Mouse (Mus musculus): ENCODE results near the gene Lzts3. TPM values are rescaled to one million over a fixed set of nuclear protein-coding genes. Genes with fewer than 3 reads are reported as not detected.

Lzts3 gene
- polyA plus RNA-seq, 1 experiment = 2.4 TPM

DNA sequence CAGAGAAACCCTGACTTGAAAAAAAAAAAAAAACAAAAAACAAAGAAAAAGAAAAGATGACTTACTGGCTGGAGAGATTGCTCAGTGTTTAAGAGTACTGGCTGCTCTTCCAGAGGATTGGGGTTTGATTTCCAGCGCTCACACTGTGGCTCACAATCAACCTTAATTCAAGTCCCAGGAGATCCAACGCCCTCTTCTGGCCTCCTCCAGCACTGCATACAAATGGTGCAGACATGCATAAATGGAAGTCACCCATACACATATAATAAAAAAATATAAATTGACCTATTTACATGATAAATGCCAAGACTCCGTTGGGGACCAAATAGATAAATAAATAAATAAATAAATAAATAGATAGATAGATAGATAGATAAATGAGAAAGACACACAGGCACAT lies 14.2 kb downstream of the Lzts3 start:
- H3K27ac ChIP-seq (ENCODE audit: insufficient read depth, low read length) = no peak overlapping the region
- H3K4me1 ChIP-seq (ENCODE audit: control insufficient read depth, insufficient read depth, low read length) = peaks cover 3% of the 10 kb centered on the region
- TF ChIP-seq EP300 (IDR thresholded peaks at IDR 0.05; ENCODE audit: insufficient read depth, low read depth, low read length) = no peak
- peak; percentile 43 for TF ChIP-seq CTCF (IDR thresholded peaks at IDR 0.05; ENCODE audit: low read depth, low read length)
- TF ChIP-seq POLR2A (IDR thresholded peaks at IDR 0.05; ENCODE audit: insufficient read depth, low read length) = no peak
- no peaks in the 10 kb centered on the region for H3K9me3 ChIP-seq (replicated peaks; ENCODE audit: control insufficient read depth, insufficient read depth, low read length, poor library complexity, severe bottlenecking)
- peak overlapping the region; percentile 87; the same call in 1 of the 2 replicates for H3K4me3 ChIP-seq (ENCODE audit: low read depth, low read length)
- H3K9ac ChIP-seq (ENCODE audit: low read depth, poor library complexity, severe bottlenecking) = peak overlapping the region; percentile 79
- H3K36me3 ChIP-seq (ENCODE audit: control insufficient read depth, insufficient read depth, low read length, poor library complexity, severe bottlenecking) = peaks cover 35% of the 10 kb centered on the region
- no peaks in the 10 kb centered on the region for H3K27me3 ChIP-seq (ENCODE audit: control insufficient read depth, insufficient read depth, low read length, poor library complexity, severe bottlenecking)

DNA sequence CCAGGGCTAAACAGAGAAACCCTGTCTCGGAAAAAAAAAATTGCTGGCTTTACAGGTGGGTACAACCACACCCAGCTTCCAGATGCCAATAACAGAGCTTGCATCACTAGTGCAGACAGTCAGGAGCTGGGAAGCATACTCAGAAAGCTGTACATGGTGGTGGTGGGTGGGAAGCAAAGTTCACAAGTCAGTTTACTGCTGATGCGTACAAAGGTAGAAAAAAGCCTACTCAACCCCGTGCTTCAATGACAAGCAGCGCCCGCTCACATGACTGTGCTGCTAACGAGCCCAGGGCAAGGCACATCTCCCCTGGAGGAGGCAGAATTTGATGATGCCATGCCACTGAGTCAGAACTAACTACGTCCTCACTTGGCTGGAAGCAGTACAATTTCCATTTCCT lies 23.6 kb downstream of the Lzts3 start:
- Histone ChIP-seq H3K27me3 (ENCODE audit: control insufficient read depth, insufficient read depth, low read length, poor library complexity, severe bottlenecking) (no peaks in the 10 kb centered on the region), H3K9ac (ENCODE audit: low read depth, poor library complexity, severe bottlenecking) (no peak overlapping the region), H3K4me3 (ENCODE audit: low read depth, low read length) (no peak overlapping the region), H3K9me3 (replicated peaks; ENCODE audit: control insufficient read depth, insufficient read depth, low read length, poor library complexity, severe bottlenecking) (no peaks in the 10 kb centered on the region), H3K27ac (ENCODE audit: insufficient read depth, low read length) (no peak overlapping the region), H3K4me1 (ENCODE audit: control insufficient read depth, insufficient read depth, low read length) (no peaks in the 10 kb centered on the region), H3K36me3 (ENCODE audit: control insufficient read depth, insufficient read depth, low read length, poor library complexity, severe bottlenecking) (peaks cover 51% of the 10 kb centered on the region)
- TF ChIP-seq CTCF (IDR thresholded peaks at IDR 0.05; ENCODE audit: low read depth, low read length) = no peak

DNA sequence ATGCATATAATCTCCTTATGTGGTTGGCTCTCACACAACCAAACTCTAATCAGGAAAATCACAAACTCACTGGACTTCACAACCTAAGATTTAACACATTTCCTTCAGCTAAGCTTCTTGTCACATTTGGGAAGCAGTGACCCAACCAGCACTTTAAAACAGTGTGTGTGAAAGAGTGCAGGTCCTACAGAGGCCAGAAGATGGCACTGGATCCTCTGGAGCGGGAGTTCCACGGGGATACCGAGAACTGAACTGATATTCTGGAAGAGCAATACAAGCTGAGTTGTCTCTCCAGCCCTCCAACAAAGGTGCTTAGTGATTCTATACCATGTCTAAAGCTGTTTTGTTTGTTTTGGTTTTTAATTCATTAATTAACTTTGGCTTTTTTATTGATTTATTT lies 29.5 kb downstream of the Lzts3 start:
- no peak for TF ChIP-seq EP300 (IDR thresholded peaks at IDR 0.05; ENCODE audit: insufficient read depth, low read depth, low read length)
- TF ChIP-seq CTCF (IDR thresholded peaks at IDR 0.05; ENCODE audit: low read depth, low read length) = peak; percentile 69
- TF ChIP-seq POLR2A (IDR thresholded peaks at IDR 0.05; ENCODE audit: insufficient read depth, low read length) = no peak
- no peaks in the 10 kb centered on the region for H3K27me3 ChIP-seq (ENCODE audit: control insufficient read depth, insufficient read depth, low read length, poor library complexity, severe bottlenecking)
- H3K27ac ChIP-seq (ENCODE audit: insufficient read depth, low read length) = no peak overlapping the region
- no peaks in the 10 kb centered on the region for H3K9me3 ChIP-seq (replicated peaks; ENCODE audit: control insufficient read depth, insufficient read depth, low read length, poor library complexity, severe bottlenecking)
- no peak overlapping the region for H3K9ac ChIP-seq (ENCODE audit: low read depth, poor library complexity, severe bottlenecking)
- no peaks in the 10 kb centered on the region for H3K4me1 ChIP-seq (ENCODE audit: control insufficient read depth, insufficient read depth, low read length)
- H3K36me3 ChIP-seq (ENCODE audit: control insufficient read depth, insufficient read depth, low read length, poor library complexity, severe bottlenecking) = peaks cover 28% of the 10 kb centered on the region
- no peak overlapping the region for H3K4me3 ChIP-seq (ENCODE audit: low read depth, low read length)

- no peak for TF ChIP-seq POLR2A (IDR thresholded peaks at IDR 0.05; ENCODE audit: insufficient read depth, low read length)
- no peak for TF ChIP-seq EP300 (IDR thresholded peaks at IDR 0.05; ENCODE audit: insufficient read depth, low read depth, low read length)
- TF ChIP-seq CTCF (IDR thresholded peaks at IDR 0.05; ENCODE audit: low read depth, low read length) = no peak
- Histone ChIP-seq H3K9ac (ENCODE audit: low read depth, poor library complexity, severe bottlenecking) (no peak overlapping the region), H3K36me3 (ENCODE audit: control insufficient read depth, insufficient read depth, low read length, poor library complexity, severe bottlenecking) (peaks cover 12% of the 10 kb centered on the region), H3K4me3 (ENCODE audit: low read depth, low read length) (no peak overlapping the region), H3K27ac (ENCODE audit: insufficient read depth, low read length) (no peak overlapping the region), H3K9me3 (replicated peaks; ENCODE audit: control insufficient read depth, insufficient read depth, low read length, poor library complexity, severe bottlenecking) (no peaks in the 10 kb centered on the region), H3K4me1 (ENCODE audit: control insufficient read depth, insufficient read depth, low read length) (no peaks in the 10 kb centered on the region), H3K27me3 (ENCODE audit: control insufficient read depth, insufficient read depth, low read length, poor library complexity, severe bottlenecking) (no peaks in the 10 kb centered on the region)
Measured at GRCm38 (mm10) chr2:130602195-130602594, 40.4 kb downstream of the Lzts3 start.

- no peak overlapping the region for H3K27ac ChIP-seq (ENCODE audit: insufficient read depth, low read length)
- no peak overlapping the region for H3K9ac ChIP-seq (ENCODE audit: low read depth, poor library complexity, severe bottlenecking)
- no peaks in the 10 kb centered on the region for H3K4me1 ChIP-seq (ENCODE audit: control insufficient read depth, insufficient read depth, low read length)
- H3K36me3 ChIP-seq (ENCODE audit: control insufficient read depth, insufficient read depth, low read length, poor library complexity, severe bottlenecking) = peaks cover 13% of the 10 kb centered on the region
- H3K27me3 ChIP-seq (ENCODE audit: control insufficient read depth, insufficient read depth, low read length, poor library complexity, severe bottlenecking) = no peaks in the 10 kb centered on the region
- TF ChIP-seq CTCF (IDR thresholded peaks at IDR 0.05; ENCODE audit: low read depth, low read length) (no peak), EP300 (IDR thresholded peaks at IDR 0.05; ENCODE audit: insufficient read depth, low read depth, low read length) (no peak), POLR2A (IDR thresholded peaks at IDR 0.05; ENCODE audit: insufficient read depth, low read length) (no peak)
- H3K4me3 ChIP-seq (ENCODE audit: low read depth, low read length) = no peak overlapping the region
- H3K9me3 ChIP-seq (replicated peaks; ENCODE audit: control insufficient read depth, insufficient read depth, low read length, poor library complexity, severe bottlenecking) = no peaks in the 10 kb centered on the region
Measured at GRCm38 (mm10) chr2:130598399-130598798, 44.2 kb downstream of the Lzts3 start.

GRCm38 (mm10) chr2:130597601-130598010 lies 45.0 kb downstream of the Lzts3 start:
- no peaks in the 10 kb centered on the region for H3K27me3 ChIP-seq (ENCODE audit: control insufficient read depth, insufficient read depth, low read length, poor library complexity, severe bottlenecking)
- no peak overlapping the region for H3K4me3 ChIP-seq (ENCODE audit: low read depth, low read length)
- no peak overlapping the region for H3K9ac ChIP-seq (ENCODE audit: low read depth, poor library complexity, severe bottlenecking)
- no peak for TF ChIP-seq POLR2A (IDR thresholded peaks at IDR 0.05; ENCODE audit: insufficient read depth, low read length)
- TF ChIP-seq CTCF (IDR thresholded peaks at IDR 0.05; ENCODE audit: low read depth, low read length) = peak; percentile 50
- H3K4me1 ChIP-seq (ENCODE audit: control insufficient read depth, insufficient read depth, low read length) = no peaks in the 10 kb centered on the region
- H3K9me3 ChIP-seq (replicated peaks; ENCODE audit: control insufficient read depth, insufficient read depth, low read length, poor library complexity, severe bottlenecking) = no peaks in the 10 kb centered on the region
- peaks cover 11% of the 10 kb centered on the region for H3K36me3 ChIP-seq (ENCODE audit: control insufficient read depth, insufficient read depth, low read length, poor library complexity, severe bottlenecking)
- H3K27ac ChIP-seq (ENCODE audit: insufficient read depth, low read length) = no peak overlapping the region

Measured in ES-Bruce4 (cell line).